Mouse (Mus musculus) ES-E14 (cell line): Measurements from ENCODE around the gene Arap1. TPM values are rescaled to one million over a fixed set of nuclear protein-coding genes. Genes with fewer than 3 reads are reported as not detected.
A peak's percentile ranks its signal among the peaks of the same experiment; 100 is the strongest.

Experiments used
- DNase-seq: peaks from one replicate; pipeline ENCODE4 v3.0.0-alpha.2; 2013; ENCODE audit warnings: low read depth, low spot score
- H3K27ac ChIP-seq: 2 replicates; pipeline ENCODE4 v1.5.1; 2012; ENCODE audit warnings: low read depth, mild to moderate bottlenecking, low read length, moderate library complexity, mixed read lengths; ENCODE audit not compliant: poor library complexity, insufficient read depth, severe bottlenecking
- H3K36me3 ChIP-seq: 2 replicates; pipeline ENCODE4 v1.6.1; 2012; ENCODE audit warnings: mild to moderate bottlenecking, low read length, moderate library complexity, mixed read lengths; ENCODE audit not compliant: control insufficient read depth, poor library complexity, insufficient read depth, severe bottlenecking
- H3K4me1 ChIP-seq, 2 experiments: fragments of 150-350 bp in 1 of 2; sonication (generic) in 1 of 2; 2 replicates each; pipeline ENCODE4 v1.6.1; 2012; ENCODE audit warnings: low read length in 2 of 2, mild to moderate bottlenecking in 1 of 2, mixed read lengths in 1 of 2; ENCODE audit not compliant: control insufficient read depth in 2 of 2, insufficient read depth in 2 of 2, poor library complexity in 1 of 2
- H3K4me3 ChIP-seq, 2 experiments: fragments of 150-350 bp in 1 of 2; sonication (generic) in 1 of 2; 2 replicates each; pipeline ENCODE4 v1.5.1; 2012; ENCODE audit warnings: low read length in 2 of 2, low read depth in 1 of 2, mild to moderate bottlenecking in 1 of 2, mixed read lengths in 1 of 2; ENCODE audit not compliant: insufficient read depth in 1 of 2, poor library complexity in 1 of 2, severe bottlenecking in 1 of 2
- H3K9ac ChIP-seq: 2 replicates; pipeline ENCODE4 v1.6.1; 2012; ENCODE audit warnings: low read depth, mild to moderate bottlenecking, low read length, mixed read lengths; ENCODE audit not compliant: poor library complexity, insufficient read depth, severe bottlenecking
- H3K9me3 ChIP-seq: fragments of 150-350 bp; sonication (generic); 2 replicates; pipeline ENCODE4 v1.6.1; 2012; ENCODE audit warnings: low read depth, mild to moderate bottlenecking, low read length; ENCODE audit not compliant: control insufficient read depth, insufficient read depth
- CHD2 ChIP-seq: IDR thresholded peaks from 2 replicates; pipeline ENCODE4 v1.6.1; 2014; ENCODE audit warnings: mild to moderate bottlenecking, low read depth, low read length, inconsistent platforms
- HCFC1 ChIP-seq: IDR thresholded peaks from 2 replicates; pipeline ENCODE4 v1.6.1; 2012; ENCODE audit warnings: low read length, inconsistent platforms, borderline replicate concordance; ENCODE audit not compliant: insufficient read depth
- MAFK ChIP-seq: IDR thresholded peaks from 2 replicates; pipeline ENCODE4 v1.6.1; 2014; ENCODE audit warnings: mild to moderate bottlenecking, low read depth, low read length, inconsistent platforms; ENCODE audit not compliant: insufficient read depth
- ZC3H11A ChIP-seq: IDR thresholded peaks from 2 replicates; pipeline ENCODE4 v1.6.1; 2012; ENCODE audit warnings: low read depth, mild to moderate bottlenecking, inconsistent platforms, low read length, borderline replicate concordance
- ZNF384 ChIP-seq: IDR thresholded peaks from 2 replicates; pipeline ENCODE4 v1.6.1; 2012; ENCODE audit warnings: low read depth, low read length, inconsistent platforms
- in situ Hi-C, 2 experiments: fragments of 600-800 bp; cut with MboI; formaldehyde crosslinking; loops; one replicate each; pipeline ENCODE4 v1.15.1; 2025; ENCODE audit warnings: low sequenced_read_pairs in 2 of 2, inconsistent platforms in 1 of 2; ENCODE audit not compliant: unreplicated experiment in 2 of 2
- total RNA-seq: library from RNA; depleted of rRNA; stranded (reverse); fragments of 300-350 nt; gene quantifications from 2 replicates; pipeline ENCODE4 v1.2.3, GENCODE M21; 2012

The Arap1 gene
- total RNA-seq, 1 experiment: 32.2 TPM

GRCm38 (mm10) chr7:101311061-101311460, 36.8 kb upstream of the Arap1 start:
- DNase-seq: no peak
- no peak overlapping the region for H3K27ac ChIP-seq
- no peak overlapping the region; the same call in 1 of the 2 replicates for H3K9ac ChIP-seq
- TF ChIP-seq CHD2 (no peak), ZC3H11A (no peak), ZNF384 (no peak), MAFK (no peak), HCFC1 (no peak)
- no peaks in the 10 kb centered on the region for H3K36me3 ChIP-seq
- peak overlapping the region in 1 of 2 experiments; percentile 11; a peak in 1 of 4 replicates for H3K4me3 ChIP-seq
- peaks cover 0 to 3% of the 10 kb centered on the region in 2 experiments; a peak in 1 of 4 replicates for H3K4me1 ChIP-seq
- in situ Hi-C loops: no loop called here
- no peaks in the 10 kb centered on the region for H3K9me3 ChIP-seq

GRCm38 (mm10) chr7:101313033-101313432, 34.8 kb upstream of the Arap1 start:
- no peak overlapping the region for H3K9ac ChIP-seq
- H3K4me1 ChIP-seq: peaks cover 0 to 3% of the 10 kb centered on the region in 2 experiments; a peak in 1 of 4 replicates
- no peak for DNase-seq
- no peaks in the 10 kb centered on the region for H3K9me3 ChIP-seq
- in situ Hi-C loops: no loop called here
- H3K27ac ChIP-seq: no peak overlapping the region
- no peaks in the 10 kb centered on the region for H3K36me3 ChIP-seq
- TF ChIP-seq ZC3H11A (no peak), HCFC1 (no peak), ZNF384 (no peak), MAFK (no peak), CHD2 (no peak)
- no peak overlapping the region for H3K4me3 ChIP-seq

- in situ Hi-C loops: no loop called here
- TF ChIP-seq ZC3H11A: no peak
- H3K4me1 ChIP-seq: peaks cover 0 to 3% of the 10 kb centered on the region in 2 experiments; a peak in 1 of 4 replicates
- no peak overlapping the region for H3K4me3 ChIP-seq
- DNase-seq: no peak
- H3K9ac ChIP-seq: no peak overlapping the region
- no peaks in the 10 kb centered on the region for H3K36me3 ChIP-seq
- no peak overlapping the region for H3K27ac ChIP-seq
- H3K9me3 ChIP-seq: no peaks in the 10 kb centered on the region
Observed at GRCm38 (mm10) chr7:101314396-101314795, 33.5 kb upstream of the Arap1 start.

GRCm38 (mm10) chr7:101315699-101316098, 32.2 kb upstream of the Arap1 start:
- no peak for TF ChIP-seq HCFC1
- TF ChIP-seq CHD2: no peak
- TF ChIP-seq ZC3H11A: no peak
- no peak for TF ChIP-seq ZNF384
- no peak for TF ChIP-seq MAFK
- Histone ChIP-seq H3K9me3 (no peaks in the 10 kb centered on the region), H3K9ac (no peak overlapping the region), H3K36me3 (no peaks in the 10 kb centered on the region), H3K27ac (no peak overlapping the region), H3K4me3 (no peak overlapping the region), H3K4me1 (0 out of 4 replicates have a peak, but pooled peaks cover 0 to 2% of the 10 kb centered on the region in 2 experiments)
- in situ Hi-C loops: no loop called here
- no peak for DNase-seq

- no peaks in the 10 kb centered on the region for H3K9me3 ChIP-seq
- TF ChIP-seq ZC3H11A (no peak), CHD2 (no peak), ZNF384 (no peak), HCFC1 (no peak), MAFK (no peak)
- no peak overlapping the region for H3K27ac ChIP-seq
- in situ Hi-C loops: no loop called here
- 0 out of 4 replicates have a peak, but pooled peaks cover 0 to 2% of the 10 kb centered on the region in 2 experiments for H3K4me1 ChIP-seq
- no peak overlapping the region for H3K4me3 ChIP-seq
- no peak overlapping the region for H3K9ac ChIP-seq
- no peak for DNase-seq
- no peaks in the 10 kb centered on the region for H3K36me3 ChIP-seq
Observed at GRCm38 (mm10) chr7:101316591-101317001, 31.3 kb upstream of the Arap1 start.
